Mouse (Mus musculus) liver, adult 2 months (tissue): ENCODE measurements around the gene Doc2a.
A peak's percentile ranks its signal among the peaks of the same experiment; 100 is the strongest.

Experiments
- CTCF ChIP-seq: fragments of 200-500 bp; IDR thresholded peaks from 2 replicates; pipeline ENCODE4 v1.5.1; 2011; ENCODE audit warnings: low read depth, low read length, control low read depth
- POLR2A ChIP-seq: fragments of 200-500 bp; IDR thresholded peaks from 2 replicates; pipeline ENCODE4 v1.6.1; 2011; ENCODE audit warnings: low read length, control low read depth; ENCODE audit not compliant: insufficient read depth; ENCODE audit errors: extremely low read depth

DNA sequence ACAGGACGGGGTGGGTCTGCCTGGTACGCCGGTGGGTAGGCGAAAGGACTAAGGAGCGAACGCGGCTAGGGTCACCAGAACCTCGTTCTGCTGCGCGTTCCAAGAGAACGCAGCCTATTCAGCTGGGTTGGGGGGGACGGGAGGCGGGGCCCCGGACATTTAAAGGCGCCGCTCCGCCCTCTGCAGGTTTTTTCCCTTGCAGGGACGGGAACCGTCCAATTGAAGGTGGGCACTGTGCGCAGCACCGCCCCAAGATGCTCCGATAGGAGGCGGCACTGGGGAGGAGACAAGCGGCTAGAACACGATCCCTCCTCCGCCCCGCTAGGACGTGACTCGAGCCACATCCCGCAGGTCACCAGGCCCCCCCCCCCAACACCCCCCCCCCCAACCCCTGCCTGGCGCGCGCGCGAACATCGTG is 48.2 kb upstream of the Doc2a start:
- TF ChIP-seq POLR2A (peak; percentile 98), CTCF (0 out of 2 replicates have a peak, but pooled peaks have one; percentile 24)
